ENCODE assay signal across 15 mouse cellular contexts in the genomic region with DNA sequence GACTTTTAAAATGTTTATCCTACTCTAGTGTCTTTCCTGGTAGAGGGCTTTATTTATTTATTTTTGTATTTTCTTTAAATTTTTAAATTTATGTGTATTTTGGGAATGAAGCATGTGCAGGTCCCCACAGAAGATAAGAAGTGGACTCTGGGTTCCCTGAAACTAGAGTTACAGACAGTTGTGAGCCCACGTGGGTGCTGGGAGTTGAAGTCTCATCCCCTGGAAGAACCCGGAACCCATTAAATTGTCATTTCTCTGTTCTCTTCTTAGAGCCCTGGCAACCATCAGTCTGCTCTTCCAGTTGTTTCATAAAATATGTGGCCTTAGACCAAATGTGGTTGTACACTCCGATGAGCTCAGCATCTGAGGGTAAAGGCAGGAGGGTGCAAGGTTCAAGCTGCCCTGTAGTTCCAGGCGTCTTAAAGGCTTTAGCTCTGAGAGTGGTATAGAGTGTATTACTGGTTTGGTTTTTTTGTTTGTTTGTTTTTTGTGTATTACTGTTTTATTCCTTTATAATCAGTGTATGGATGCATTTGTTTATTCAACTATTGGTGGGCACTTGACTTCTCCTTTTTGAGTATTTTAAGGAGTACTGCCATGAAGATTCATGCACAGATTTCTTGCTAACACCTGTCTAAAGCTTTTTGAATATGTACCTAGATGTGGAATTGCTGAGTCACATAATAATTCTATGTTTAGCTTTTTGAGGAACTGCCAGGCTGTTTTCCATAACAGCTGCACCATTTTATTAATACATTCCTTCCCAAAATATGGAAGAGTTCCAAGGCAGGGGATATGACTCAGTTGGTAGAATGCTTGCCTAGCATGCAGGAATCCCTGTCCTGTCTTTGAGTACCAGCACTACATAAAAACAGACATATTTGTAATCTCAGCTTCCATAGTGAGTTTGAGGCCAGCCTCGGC. TPM values are rescaled to one million over a fixed set of nuclear protein-coding genes. Genes with fewer than 3 reads are reported as not detected.
DNase-seq lines count a peak whose midpoint lies in the region; ATAC-seq and TF ChIP-seq lines count a peak whose summit lies in the region.
"Had no signal": no experiment of that assay in that cellular context is flagged by ENCODE, and none has a peak within 500 bp of the region (broad histone marks: within the 10 kb centered on the region; RNA-seq: fewer than 3 reads in every experiment).

No protein-coding gene starts in this region.

- peaks cover 8% of the 10 kb centered on the region for H3K36me3 ChIP-seq in lung, embryonic 16.5 days (ENCODE audit: control insufficient read depth, insufficient read depth, low read length)
- peaks cover 3% of the 10 kb centered on the region; the same call in 1 of the 2 replicates for H3K36me3 ChIP-seq in thymus, adult 2 months (ENCODE audit: control insufficient read depth, insufficient read depth, low read length)

- H3K4me2 ChIP-seq in lung, embryonic 16.5 days (ENCODE audit: low read depth, low read length), result no peak overlapping the region

- H3K9me3 ChIP-seq in lung, embryonic 16.5 days (ENCODE audit: control insufficient read depth, low read length), result no peaks in the 10 kb centered on the region
- H3K9me3 ChIP-seq: midbrain, embryonic 10.5 days had no signal

- peak; percentile 6 for DNase-seq in adrenal gland, adult 2 months
- DNase-seq in adrenal gland, postnatal 25 days, result no peak
- DNase-seq in layer of hippocampus, adult 18-20 months (ENCODE audit: low spot score in 2 of 2), result peak; percentile 3 to 37
- no peak for DNase-seq in layer of hippocampus, postnatal 10 days (ENCODE audit: low spot score in 2 of 2)
- DNase-seq in 3134 (ENCODE audit: extremely low read depth, insufficient read length, low spot score), result peak; percentile 61
- DNase-seq in thymus, adult 2 months, result no peak
- DNase-seq in embryo, embryonic 10 days (ENCODE audit: low spot score), result no peak
- DNase-seq: cerebellum, adult 11-12 months; heart, adult 2 months; heart, postnatal 4 days had no signal

- no peak overlapping the region for H3K4me3 ChIP-seq in lung, embryonic 16.5 days (ENCODE audit: low read length)
- no peak overlapping the region for H3K4me3 ChIP-seq in thymus, adult 2 months (ENCODE audit: control insufficient read depth, insufficient read depth, low read length)
- H3K4me3 ChIP-seq: heart, adult 2 months; midbrain, embryonic 10.5 days had no signal

- no peak for TF ChIP-seq CTCF in thymus, adult 2 months (IDR thresholded peaks at IDR 0.05; ENCODE audit: borderline replicate concordance, control insufficient read depth, extremely low read depth, insufficient read depth, low read length, poor library complexity)

- no peak for TF ChIP-seq POLR2A in thymus, adult 2 months (IDR thresholded peaks at IDR 0.05; ENCODE audit: control insufficient read depth, extremely low read depth, insufficient read depth, low read length, poor library complexity)

- ATAC-seq in lung, embryonic 16.5 days (ENCODE audit: low read depth), result peak; percentile 79

- H3K9ac ChIP-seq in lung, embryonic 16.5 days (ENCODE audit: low read length), result no peak overlapping the region
- H3K9ac ChIP-seq: liver, embryonic 14.5 days had no signal

- peak overlapping the region; percentile 45; the same call in 1 of the 2 replicates for H3K27ac ChIP-seq in lung, embryonic 16.5 days (ENCODE audit: low read length)
- no peak overlapping the region for H3K27ac ChIP-seq in thymus, adult 2 months (ENCODE audit: control insufficient read depth, insufficient read depth, low read length)
- H3K27ac ChIP-seq: heart, adult 2 months; liver, embryonic 14.5 days; midbrain, embryonic 10.5 days had no signal

- H3K27me3 ChIP-seq in lung, embryonic 16.5 days (ENCODE audit: control insufficient read depth, insufficient read depth, low read depth, low read length), result no peaks in the 10 kb centered on the region
- H3K27me3 ChIP-seq in thymus, adult 2 months (ENCODE audit: control insufficient read depth, insufficient read depth, low read length), result no peaks in the 10 kb centered on the region

- H3K4me1 ChIP-seq in lung, embryonic 16.5 days (replicated peaks; ENCODE audit: control insufficient read depth, insufficient read depth, low read length), result no peaks in the 10 kb centered on the region; the same call in 1 of the 2 replicates
- no peaks in the 10 kb centered on the region for H3K4me1 ChIP-seq in thymus, adult 2 months (replicated peaks; ENCODE audit: control insufficient read depth, insufficient read depth, low read length)
- H3K4me1 ChIP-seq: midbrain, embryonic 10.5 days had no signal

- 72% methylated on average over 5 of the region's 5 CpGs for WGBS in lung, embryonic 16.5 days
- WGBS in thymus, adult 2 months, result 97% methylated on average over 5 of the region's 5 CpGs

RNA-seq across cellular contexts. Expression of a gene that starts 39.5 kb away (rescaled TPM):
- total RNA-seq in adrenal gland, adult 2 months (2021), result 10 to 100 TPM; 24.8 to 30.8 TPM
- polyA plus RNA-seq in adrenal gland, adult 2 months (2012; rRNA removed), result 0.81 and 0.98 TPM in 2 replicates
- 34.8 and 35.1 TPM in 2 replicates for total RNA-seq in adrenal gland, postnatal 25 days (2021)
- 10 to 100 TPM; 32.8 to 36.3 TPM for total RNA-seq in layer of hippocampus, adult 18-20 months (2021)
- total RNA-seq in layer of hippocampus, postnatal 10 days (2021), result 10 to 100 TPM; 38.1 to 43.8 TPM
- polyA plus RNA-seq in lung, embryonic 16.5 days (2015; fragmentation: Nextera tagmentation; extraction: Ambion mirVana), result 48.2 and 50.5 TPM in 2 replicates
- 14.7 and 14.8 TPM in 2 replicates for polyA plus RNA-seq in thymus, adult 2 months (2012; rRNA removed)

RNA-seq across cellular contexts. Expression of a gene that starts 39.6 kb away (rescaled TPM):
- not detected for total RNA-seq in adrenal gland, adult 2 months (2021)
- 0.04 TPM in 1 of 2 replicates, not detected in the other for polyA plus RNA-seq in adrenal gland, adult 2 months (2012; rRNA removed)
- not detected in 2 replicates for total RNA-seq in adrenal gland, postnatal 25 days (2021)
- total RNA-seq in layer of hippocampus, adult 18-20 months (2021), result under 1 TPM; 0.12 to 0.25 TPM
- under 1 TPM; 0.16 to 0.43 TPM for total RNA-seq in layer of hippocampus, postnatal 10 days (2021)
- 0.11 and 0.13 TPM in 2 replicates for polyA plus RNA-seq in lung, embryonic 16.5 days (2015; fragmentation: Nextera tagmentation; extraction: Ambion mirVana)
- 0.05 TPM in 1 of 2 replicates, not detected in the other for polyA plus RNA-seq in thymus, adult 2 months (2012; rRNA removed)
- total RNA-seq: heart, adult 2 months had no signal
- polyA plus RNA-seq: heart, adult 2 months; small intestine, adult 2 months; urinary bladder, adult 2 months had no signal

RNA-seq across cellular contexts. Expression of a gene that starts 49.5 kb away (rescaled TPM):
- 10 to 100 TPM; 45.7 to 53.0 TPM for total RNA-seq in adrenal gland, adult 2 months (2021)
- 15.0 and 20.8 TPM in 2 replicates for polyA plus RNA-seq in adrenal gland, adult 2 months (2012; rRNA removed)
- total RNA-seq in adrenal gland, postnatal 25 days (2021), result 38.2 and 45.9 TPM in 2 replicates
- total RNA-seq in layer of hippocampus, adult 18-20 months (2021), result 100 to 1,000 TPM in 1 of 2 experiments, 10 to 100 TPM in 1; 98.8 to 103 TPM
- 100 to 1,000 TPM; 132 to 156 TPM for total RNA-seq in layer of hippocampus, postnatal 10 days (2021)
- 14.6 and 17.6 TPM in 2 replicates for polyA plus RNA-seq in lung, embryonic 16.5 days (2015; fragmentation: Nextera tagmentation; extraction: Ambion mirVana)
- polyA plus RNA-seq in thymus, adult 2 months (2012; rRNA removed), result 8.7 and 10.0 TPM in 2 replicates

Comparison
In these comparisons a context has a peak if more than half of its experiments do, and no peak if none do; other contexts are left out.
1. DNase-seq: peak in adrenal gland, adult 2 months (single experiment), layer of hippocampus, adult 18-20 months (2 of 2) and 3134 (single experiment); none in adrenal gland, postnatal 25 days (single experiment), layer of hippocampus, postnatal 10 days (0 of 2), thymus, adult 2 months (single experiment) and embryo, embryonic 10 days (single experiment).